Mouse (Mus musculus) lung, adult 2 months (tissue): ENCODE data around the gene Cadm1.

Experiments used
- CTCF ChIP-seq: fragments of 200-500 bp; IDR thresholded peaks from 2 replicates; pipeline ENCODE4 v1.5.1; 2011; ENCODE audit warnings: mild to moderate bottlenecking, low read length, control low read depth; ENCODE audit not compliant: insufficient read depth
- POLR2A ChIP-seq: fragments of 200-500 bp; IDR thresholded peaks from 2 replicates; pipeline ENCODE4 v1.6.1; 2011; ENCODE audit warnings: low read depth, mild to moderate bottlenecking, control low read depth, low read length, borderline replicate concordance; ENCODE audit errors: extremely low read depth

- TF ChIP-seq CTCF: no peak
- no peak for TF ChIP-seq POLR2A
Measured at GRCm38 (mm10) chr9:47671617-47672016, 141.6 kb downstream of the Cadm1 start.
